Mouse (Mus musculus) layer of hippocampus, postnatal 14 days (tissue): Measurements from ENCODE around the gene Ext2. TPM values are rescaled to one million over a fixed set of nuclear protein-coding genes. Genes with fewer than 3 reads are reported as not detected.

Source experiments
- DNase-seq, 2 experiments: peaks; one replicate each; pipeline ENCODE4 v3.0.0; 2021 to 2022; ENCODE audit warnings: low spot score in 2 of 2, mixed read lengths in 1 of 2
- total RNA-seq, 2 experiments: library from RNA; stranded (reverse); gene quantifications; 2 replicates each; pipeline ENCODE4 v1.2.3; 2021

Gene Ext2
- total RNA-seq, 2 experiments from 2014 or later: 50.7 to 58.4 TPM

DNA sequence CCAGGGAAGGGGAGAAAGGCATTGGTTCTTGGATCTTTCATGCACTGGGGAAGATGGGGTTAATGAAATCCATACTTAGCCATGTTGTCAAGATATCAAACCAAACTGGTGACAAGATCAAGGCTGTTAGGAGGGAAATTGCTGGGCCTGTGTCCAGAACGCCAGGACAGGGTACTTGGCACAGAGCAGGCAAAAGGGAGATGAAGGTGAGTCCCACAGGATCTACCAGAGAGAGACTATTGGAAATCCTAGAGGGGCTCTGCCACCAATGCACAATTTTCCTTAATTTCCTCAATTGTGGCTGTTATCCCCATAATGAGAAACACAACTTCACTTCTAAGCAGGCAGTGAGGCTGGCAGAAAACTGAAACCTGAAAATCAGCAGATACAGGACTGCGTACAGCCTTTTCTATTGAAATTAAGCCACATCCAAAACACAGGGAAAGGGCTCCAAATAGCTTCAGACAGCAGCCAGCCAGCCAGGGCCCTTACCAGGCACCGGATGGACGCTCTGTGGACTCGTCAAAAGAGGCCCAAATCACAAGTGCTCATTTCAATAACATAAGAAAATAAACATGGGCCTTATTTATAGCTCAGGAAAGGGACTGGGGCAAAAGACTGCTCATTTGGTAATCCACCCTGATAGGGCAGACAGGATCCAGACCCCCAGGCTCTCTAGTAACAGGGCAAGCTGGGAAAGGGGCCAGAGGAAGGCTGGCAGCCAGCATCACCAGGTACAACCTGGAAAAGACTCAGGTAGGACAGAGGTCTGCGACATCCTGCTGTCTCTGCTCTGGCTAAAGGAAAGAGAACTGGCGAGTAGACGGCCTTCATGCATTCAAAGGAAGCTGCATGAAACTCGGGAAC lies 132.1 kb downstream of the Ext2 start:
- DNase-seq: no peak

DNA sequence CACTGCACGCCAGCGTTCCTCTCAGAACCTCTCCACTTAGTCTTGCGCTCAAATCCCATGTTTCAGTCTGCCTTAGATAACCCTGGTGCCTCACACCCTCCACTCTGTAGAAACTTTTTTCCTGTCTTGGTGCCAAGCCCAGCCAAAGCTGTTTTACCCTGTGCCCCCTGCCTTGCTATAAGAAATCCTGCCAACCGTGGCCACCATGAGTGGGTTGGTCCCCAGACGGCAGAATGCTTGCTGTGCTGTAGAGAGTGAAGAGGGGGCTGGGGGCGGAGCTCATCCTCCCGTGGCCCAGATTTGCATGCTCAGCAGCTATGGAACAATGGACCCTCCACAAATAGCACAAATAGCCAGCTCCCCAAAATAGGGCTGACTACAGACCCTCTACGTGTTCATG lies 138.7 kb downstream of the Ext2 start:
- DNase-seq: peak in 1 of 2 experiments; percentile 28

DNA sequence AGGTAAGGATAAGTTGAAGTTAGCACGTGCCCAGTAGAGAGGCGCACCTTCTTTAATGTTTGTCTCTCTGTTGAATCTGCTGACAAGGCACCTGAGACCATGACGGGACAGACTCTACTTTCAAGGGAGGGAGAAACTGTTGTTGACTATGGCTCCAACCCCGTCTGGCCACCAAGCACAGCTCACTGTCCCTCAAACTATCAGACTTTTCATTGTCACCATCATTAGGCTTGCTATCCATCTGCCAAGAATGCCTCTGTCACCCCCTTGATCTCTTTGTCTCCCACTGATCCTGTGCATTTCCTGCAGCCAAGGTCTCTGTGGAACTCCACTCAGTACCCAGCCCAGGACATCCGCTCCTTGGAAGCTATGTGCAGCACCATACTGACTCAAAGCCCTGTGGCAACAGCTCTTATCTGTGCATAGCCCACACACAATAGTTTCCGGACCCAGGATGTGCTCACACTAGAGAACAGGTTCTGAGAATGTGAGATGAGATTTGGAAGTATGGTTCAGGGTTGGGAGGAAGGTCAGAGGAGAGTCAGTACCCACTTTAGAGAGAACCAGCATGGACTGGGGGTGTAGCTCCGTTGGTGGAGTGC lies 139.7 kb downstream of the Ext2 start:
- DNase-seq: no peak

DNA sequence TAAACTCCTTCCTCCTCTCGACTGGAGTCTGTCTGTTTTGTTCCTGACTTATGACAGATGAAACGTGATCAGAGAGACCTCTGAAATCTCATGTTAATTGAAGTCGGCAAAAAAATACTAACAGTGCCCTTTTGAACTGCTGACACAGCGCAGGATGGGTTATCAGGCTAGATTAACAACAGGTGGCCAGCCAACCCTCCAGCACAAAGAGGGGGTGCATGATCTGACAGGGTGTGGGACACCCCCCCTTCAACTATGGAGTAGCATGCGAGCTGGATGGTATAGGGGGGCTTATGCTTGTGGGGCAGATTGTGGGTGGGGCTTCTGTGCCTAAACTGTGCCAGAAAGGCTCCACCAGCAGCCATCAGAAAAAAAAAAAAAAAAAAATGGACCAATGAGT lies 141.0 kb downstream of the Ext2 start:
- no peak for DNase-seq

DNA sequence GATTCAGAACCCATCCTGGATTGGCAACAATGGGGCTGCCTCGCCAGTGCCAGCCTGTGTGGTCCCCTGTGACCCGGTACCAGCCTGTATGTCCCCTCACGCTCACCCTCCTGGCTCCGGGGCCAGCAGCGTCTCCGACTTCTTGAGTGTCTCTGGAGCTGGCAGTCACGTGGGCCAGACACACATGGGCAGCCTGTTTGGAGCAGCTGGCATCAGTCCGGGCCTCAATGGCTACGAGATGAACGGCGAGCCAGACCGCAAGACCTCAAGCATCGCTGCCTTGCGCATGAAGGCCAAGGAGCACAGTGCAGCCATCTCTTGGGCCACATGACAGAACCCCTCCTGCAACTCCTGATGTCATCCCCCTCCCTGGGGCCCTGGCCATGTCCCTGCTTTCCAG lies 145.1 kb downstream of the Ext2 start:
- DNase-seq: no peak

DNA sequence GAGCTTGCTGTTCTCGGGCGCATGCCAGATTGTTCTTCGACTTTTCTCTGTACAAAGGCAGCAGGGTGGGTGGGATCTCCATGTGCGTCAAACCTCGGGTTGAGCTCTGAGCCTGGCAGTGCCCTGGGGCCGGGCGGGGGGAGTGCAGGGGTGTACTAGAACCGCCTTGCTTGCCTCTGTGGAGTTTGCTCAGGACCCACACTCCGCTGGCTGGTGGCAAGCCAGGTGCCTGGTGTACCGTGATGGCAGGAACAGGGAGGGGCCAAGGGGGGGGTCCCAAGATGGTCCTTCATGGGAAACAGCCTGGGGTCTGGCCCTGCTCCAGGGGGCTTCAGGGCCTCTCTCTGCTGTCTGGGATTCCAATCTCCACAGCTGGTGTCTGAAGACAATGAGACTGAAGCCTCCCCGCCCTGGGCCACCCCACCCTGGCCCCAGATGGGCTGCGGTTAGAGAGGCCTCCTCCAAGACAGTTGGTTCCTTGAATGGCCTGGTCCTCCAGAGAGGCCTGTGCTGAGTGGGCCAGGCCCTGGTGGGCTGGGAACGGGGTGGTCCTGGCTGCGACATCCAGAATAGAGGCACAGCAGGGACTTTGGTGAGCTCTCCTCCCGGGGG lies 150.7 kb downstream of the Ext2 start:
- no peak for DNase-seq

DNA sequence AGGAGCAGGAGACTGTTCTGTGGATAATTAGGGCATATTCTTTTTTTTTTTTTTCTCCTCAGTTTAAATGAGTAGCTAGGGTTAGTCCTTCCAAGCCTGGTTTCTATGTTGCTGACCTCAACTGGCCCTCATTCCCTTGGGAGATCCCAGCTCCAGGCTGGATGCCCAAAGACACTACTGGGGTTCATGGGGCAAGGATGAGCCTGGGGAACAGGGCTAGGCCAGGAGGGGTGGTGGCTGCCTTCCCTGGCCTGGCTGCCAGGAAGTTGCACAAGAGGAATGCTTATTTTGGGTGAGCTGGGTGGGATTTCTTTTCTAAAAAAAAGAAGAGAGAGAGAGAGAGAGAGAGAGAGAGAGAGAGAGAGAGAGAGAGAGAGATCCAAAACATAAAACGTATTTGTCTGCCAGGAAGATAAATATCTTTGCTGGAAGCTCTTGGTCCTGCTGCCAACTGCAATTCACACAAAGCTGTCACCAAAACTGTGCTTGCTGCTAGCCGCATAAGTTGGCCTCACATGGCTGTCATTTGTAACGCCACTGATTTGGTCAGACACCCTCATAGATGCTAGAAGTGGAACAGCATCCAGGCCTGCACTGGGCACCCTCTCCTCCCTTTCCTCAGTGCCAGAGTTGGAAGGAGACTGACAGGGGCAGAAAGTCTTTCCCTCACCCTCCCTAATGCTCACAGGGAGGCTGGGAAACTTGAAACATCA lies 156.1 kb downstream of the Ext2 start:
- DNase-seq: peak in 1 of 2 experiments; percentile 40

DNA sequence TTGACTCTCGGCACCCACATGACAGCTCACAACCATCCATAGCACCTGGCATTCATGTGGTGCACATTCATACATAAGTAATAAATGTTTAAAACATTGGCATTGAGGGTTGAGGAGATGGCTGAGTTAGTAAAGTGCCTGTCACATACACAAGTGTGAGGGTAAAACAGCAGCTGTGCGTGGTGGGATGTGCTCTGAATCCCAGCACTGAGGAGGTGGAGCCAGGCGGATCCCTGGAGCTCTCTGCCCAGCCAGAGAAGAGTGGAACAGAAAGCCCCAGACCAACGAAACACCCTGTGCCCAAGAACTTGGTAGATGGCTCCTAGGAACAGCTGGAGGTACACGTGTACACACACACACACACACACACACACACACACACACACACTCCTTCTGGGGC lies 156.9 kb downstream of the Ext2 start:
- DNase-seq: no peak

DNA sequence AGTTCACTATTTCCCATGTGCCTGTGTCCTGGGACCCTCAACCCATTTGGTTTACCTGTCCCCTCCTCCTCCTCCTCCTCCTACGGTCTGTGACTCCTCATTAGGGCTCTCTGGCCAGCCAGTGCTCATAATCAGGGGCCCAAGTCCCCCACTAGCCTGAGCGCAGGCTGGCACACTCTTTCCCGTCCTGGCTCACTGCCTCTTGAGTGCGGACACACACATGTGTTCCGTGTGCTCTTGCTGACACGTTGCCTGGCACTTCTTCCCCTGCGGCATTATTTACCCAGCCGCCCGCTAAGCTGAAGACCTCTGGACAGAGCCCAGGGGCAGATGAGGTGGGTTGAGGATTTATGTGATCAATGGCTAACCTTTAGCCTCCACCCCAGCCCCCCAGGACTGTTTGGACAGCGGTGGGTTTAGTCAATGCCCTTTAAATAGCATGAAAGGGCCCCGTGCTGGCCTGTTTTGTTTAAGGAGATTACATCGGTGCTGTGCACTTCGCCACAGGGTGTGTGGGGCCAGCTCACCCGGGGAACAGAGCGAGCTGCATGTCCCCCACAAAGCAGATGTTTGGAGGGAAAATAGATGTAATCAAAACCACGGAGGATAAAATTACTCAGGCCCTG lies 160.0 kb downstream of the Ext2 start:
- DNase-seq: no peak

DNA sequence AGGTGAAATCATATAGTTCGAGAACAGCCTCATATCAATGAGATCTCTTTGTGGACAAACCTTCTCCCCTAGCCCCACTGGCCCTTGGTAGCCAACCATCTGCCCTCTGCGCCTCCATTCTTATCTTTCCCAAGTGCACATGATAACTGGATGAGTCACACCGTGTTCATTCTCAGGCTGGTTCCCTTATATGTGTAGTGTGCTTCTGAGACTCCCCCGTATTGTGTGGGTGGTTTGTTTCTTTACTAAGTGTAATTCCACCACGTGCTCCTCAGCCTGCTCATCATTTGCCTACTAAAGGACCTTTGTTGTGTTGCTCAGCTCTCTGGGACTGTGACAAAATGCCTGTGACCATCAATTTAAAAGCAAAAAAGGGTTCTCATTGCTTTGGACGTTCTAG lies 161.3 kb downstream of the Ext2 start:
- no peak for DNase-seq

DNA sequence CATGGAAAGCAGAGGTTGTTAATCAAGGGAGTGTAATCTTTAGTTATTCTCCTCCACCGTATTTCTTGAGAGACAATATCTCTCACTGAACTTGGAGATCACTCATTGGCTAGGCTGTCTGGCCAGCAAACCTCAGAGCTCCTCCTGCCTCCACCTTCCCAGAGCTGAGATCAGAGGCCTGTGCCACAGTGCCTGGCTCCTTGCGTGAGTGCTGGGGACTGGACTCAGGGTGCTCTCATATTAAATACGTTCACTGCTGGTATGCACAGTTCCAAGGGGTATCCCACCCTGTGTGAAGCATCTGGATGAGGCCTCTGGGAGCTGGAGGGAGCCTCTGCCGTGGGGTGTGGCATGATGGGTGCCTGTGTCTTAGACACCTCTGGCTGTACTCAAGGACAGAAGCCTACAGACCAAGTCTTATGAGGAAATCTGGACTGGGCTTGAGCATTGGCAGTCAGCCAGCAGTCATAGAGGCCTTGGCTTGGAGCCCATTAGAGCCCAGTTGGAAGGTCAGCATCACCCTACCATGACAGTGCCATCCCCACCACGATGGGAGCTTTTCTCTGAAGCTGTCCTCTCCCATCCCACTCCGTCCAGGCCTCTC lies 162.6 kb downstream of the Ext2 start:
- DNase-seq: no peak

DNA sequence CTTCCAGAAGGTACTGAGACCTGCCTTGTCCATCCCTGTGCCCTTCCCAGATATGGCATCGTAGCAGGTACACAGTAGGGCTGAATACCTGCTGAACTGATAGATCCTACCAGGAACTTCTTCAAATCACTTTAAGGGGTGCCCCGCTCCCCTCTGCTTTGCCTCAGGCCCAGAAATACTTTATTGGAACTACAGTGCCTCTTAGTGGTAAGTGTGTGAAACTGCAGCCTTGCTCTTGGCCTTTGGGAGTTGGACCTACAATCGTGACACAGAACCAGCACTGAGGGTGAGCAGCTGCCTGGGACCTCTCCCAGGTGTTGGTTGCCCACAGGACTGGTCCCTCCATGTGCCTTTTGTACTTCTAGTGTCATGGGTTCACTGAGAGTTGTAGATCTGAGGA lies 163.4 kb downstream of the Ext2 start:
- DNase-seq: peak; percentile 27 to 49

DNA sequence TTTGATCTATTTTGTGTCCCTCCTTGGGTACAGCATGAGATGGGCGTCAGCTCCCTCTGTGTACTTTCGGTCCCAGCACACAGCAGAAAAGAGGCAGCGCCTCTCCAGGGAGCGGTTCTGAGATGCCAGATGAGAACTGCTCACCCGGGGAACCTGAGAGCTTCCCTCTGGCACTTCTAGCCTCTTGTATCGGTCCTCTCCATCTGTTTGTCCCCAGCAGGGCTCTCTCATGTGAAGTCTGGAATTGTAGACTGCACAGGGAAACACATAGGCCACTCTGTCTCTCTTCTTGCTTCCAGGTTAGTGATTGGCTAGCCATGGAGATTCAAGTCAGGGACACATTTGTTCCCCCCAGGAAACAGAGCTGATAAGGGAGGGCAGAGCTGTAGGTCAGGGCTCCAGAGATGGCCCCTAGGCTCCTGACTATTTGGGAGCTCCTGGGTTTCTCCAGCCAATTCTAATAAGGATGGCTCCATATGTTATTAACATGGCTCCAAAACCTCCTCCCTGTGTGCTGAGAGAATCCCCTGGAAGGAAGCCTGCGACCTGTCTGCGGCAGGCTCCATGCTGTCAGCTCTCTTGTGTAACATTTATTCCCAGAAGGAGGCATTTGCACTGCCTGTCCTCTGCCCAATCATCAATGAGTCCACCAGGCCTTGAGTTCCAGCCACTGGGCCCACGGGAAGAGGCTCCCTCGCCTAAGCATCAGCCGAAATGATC lies 167.9 kb downstream of the Ext2 start:
- DNase-seq: no peak

DNA sequence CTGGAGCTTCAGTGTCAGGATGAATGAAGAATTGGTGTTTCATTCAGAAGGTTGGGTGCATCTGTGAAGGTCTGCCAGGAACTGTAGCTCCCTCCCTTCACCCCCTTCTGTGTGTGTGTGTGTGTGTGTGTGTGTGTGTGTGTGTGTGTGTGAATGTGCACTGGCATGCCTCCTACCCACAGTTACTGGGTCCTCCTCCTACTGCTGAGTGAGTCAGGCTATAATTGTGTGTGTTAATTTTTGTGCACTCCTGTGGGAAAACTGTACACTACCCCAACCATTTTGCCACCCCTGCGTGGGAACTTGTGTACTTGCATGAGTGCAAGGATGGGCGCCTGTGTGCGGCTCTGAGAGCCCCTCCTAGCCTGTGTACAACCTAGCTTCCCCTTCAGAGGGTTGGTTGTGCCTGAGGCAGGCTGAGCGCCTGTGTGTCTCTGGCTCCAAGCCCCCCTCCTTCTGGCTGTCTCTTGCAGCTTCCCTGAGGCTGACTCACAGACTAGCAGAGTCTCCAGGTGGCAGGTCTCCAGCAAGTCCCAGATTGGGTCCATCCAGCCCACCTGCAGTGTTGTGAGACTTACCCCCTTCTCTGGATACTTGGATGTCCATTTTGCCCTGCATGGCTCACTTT lies 173.0 kb downstream of the Ext2 start:
- DNase-seq: no peak

DNA sequence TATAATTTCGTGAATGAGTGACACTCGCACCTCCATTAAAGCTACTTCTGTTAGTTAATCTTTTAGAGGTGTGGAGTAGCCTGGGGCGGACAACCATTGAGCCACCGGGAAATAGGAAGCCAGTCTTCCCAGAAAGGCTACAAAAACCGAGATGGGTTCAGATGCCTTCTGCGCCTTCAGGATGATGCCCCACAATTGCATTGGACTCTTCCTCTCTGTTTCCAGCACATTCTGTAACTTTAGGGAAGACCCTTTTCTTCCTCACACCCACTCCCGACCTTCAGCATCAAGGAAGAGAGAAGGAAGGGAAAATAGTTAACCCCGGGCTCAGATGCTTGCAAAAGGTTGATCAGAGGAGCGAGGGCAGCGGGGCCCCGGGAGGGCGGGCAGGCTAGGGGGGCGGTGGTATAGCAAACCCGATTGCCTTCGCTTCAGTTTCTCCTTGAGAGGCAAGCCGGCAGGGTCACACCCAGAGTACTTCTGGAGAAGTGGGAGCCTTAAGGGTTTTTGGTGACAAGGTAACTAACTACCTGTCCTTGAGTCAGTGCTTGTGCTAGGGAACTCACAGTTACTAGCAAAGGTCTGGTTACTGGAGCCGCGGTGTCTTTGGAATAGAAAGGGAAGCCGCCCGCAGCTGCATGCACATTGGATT lies 174.3 kb downstream of the Ext2 start:
- no peak for DNase-seq

DNA sequence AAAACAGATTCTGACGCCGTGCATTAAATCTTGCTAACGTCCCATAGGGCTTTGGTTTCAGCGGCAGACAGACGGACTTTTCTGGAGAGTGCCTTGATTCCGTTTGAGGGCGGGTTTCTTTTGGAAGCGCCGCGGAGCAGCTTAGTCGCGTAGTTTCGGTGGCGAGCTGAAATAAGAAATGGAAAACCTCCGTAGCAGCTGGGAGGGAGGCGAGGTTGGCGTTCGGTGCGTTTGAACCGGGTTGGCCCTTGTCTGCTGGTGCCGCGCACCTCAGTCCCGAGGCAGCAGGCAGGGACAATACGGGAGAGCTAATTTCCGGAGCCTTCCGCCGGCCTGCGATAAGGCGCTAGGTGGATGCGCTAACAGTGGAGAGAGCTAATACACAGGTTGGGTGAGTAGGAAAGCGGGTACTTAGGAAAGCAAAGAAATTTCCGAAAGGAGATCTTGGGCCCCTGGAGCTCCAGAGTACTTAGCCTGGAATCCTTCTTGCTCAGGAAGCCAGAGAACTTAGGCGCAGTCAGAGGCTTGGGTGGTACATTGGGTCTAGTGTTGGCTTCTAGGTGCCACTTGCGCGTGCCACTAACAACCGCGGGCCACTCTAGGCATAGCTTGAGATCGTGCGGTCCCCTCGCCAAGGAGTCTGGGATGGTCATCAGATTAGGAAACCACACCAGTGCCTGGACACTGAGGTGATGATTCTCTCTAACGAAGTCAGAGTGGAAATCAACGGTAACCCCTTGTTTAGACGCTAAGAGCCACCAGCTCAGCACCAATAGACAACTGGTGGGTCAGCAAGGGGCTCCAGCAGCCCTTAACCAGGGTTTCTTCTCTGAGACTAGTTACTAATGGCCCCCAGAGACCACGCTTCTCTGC lies 175.1 kb downstream of the Ext2 start:
- no peak for DNase-seq

DNA sequence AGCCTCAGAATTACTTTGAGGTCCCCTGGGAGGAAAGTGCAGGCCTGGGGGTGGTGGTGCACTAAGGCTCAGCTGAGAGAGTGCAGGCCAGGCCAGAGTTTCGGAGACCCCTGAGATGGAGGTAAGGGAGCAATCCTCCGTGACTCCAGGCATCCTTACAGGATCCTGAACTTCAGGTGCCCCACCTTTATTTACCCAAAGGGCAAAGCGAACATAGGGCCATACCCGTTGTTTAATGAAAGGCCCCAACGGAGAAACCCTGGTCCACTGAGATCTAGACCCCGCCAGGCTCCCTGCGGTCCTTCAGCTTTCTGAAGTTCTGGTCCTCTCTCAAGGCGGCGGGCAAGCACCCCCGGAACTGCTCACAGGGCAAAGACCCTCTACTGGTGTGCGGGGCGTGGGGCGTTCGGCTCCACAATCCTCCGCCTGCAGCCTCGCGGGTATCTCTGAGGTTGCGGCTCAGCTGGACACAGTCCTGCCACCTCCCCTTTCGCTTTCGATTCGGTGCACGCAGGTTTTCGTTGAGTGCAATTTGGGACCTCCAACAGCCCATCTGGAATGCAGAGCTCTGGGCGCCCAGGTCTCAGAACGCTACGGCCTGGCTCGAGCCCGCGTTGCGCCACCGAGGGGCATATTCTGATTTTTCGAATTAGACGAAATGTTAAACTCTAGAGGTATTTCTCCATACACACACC lies 176.6 kb downstream of the Ext2 start:
- DNase-seq: peak in 1 of 2 experiments; percentile 27

DNA sequence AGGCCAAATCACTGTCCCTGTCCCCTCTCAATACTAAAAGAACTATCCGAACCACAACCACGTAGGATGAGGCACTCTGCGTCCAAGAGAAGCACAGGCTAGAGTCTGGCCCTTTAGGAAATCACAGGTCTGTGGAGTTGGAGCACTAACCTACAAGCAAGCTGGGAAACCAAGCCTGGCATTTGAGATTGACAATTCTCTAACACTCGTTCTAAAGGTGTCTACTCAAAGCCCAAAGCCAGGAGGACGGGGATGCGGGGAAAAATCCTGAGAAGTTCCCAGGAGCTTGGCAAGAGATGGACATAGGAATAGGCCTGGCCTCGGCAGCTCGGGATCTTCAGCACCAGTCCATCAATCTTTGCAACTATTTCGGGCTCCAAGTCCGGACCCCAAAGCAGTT lies 177.2 kb downstream of the Ext2 start:
- DNase-seq: no peak
